Mouse (Mus musculus): ENCODE measurements at regions not wholly inside any gene's neighbourhood (a gene's known extent, or its start where the extent isn't known, plus 50 kb on each side); places are given as distances from the start of the nearest gene placed in this dataset.

GRCm38 (mm10) chr8:91955170-91955569 lies 153.3 kb upstream of the Irx3 start:
- TF ChIP-seq EP300 (IDR thresholded peaks at IDR 0.05; ENCODE audit: low read depth) = no peak
- no peak for TF ChIP-seq CTCF (IDR thresholded peaks at IDR 0.05; ENCODE audit: low read depth)

Measured in liver, postnatal 0 days (tissue).